Mouse (Mus musculus) G1E (cell line): ENCODE data around the gene 9030624G23Rik. TPM values are rescaled to one million over a fixed set of nuclear protein-coding genes. Genes with fewer than 3 reads are reported as not detected.
"Not testable (repeated sequence)": the region's sequence is repeated elsewhere in the genome, so short reads cannot be mapped to it uniquely, and the experiment has no call there.

Source experiments
- ATAC-seq: 2 replicates; pipeline ENCODE4 v1.8.0; 2016; ENCODE audit warnings: mild to moderate bottlenecking; ENCODE audit not compliant: insufficient number of reproducible peaks, poor library complexity, low FRiP score, severe bottlenecking; ENCODE audit errors: extremely low read depth
- DNase-seq: peaks from one replicate; pipeline ENCODE4 v3.0.0; 2012; ENCODE audit warnings: low spot score
- H3K27me3 ChIP-seq: 2 replicates; pipeline ENCODE4 v1.6.1; 2012; ENCODE audit warnings: mild to moderate bottlenecking, low read length, inconsistent platforms; ENCODE audit not compliant: insufficient read depth
- H3K36me3 ChIP-seq: replicated peaks from 2 replicates; pipeline ENCODE3; 2012; ENCODE audit warnings: mild to moderate bottlenecking, inconsistent platforms
- H3K4me1 ChIP-seq: 2 replicates; pipeline ENCODE4 v1.6.1; 2012; ENCODE audit warnings: low read depth, low read length, inconsistent platforms, mixed read lengths; ENCODE audit not compliant: insufficient read depth
- H3K4me3 ChIP-seq: 2 replicates; pipeline ENCODE4 v1.5.1; 2012; ENCODE audit warnings: low read depth, mild to moderate bottlenecking, inconsistent platforms, low read length, moderate library complexity, mixed read lengths
- H3K9me3 ChIP-seq: replicated peaks from 2 replicates; pipeline ENCODE4 v1.6.1; 2012; ENCODE audit warnings: inconsistent platforms
- polyA plus RNA-seq: library from polyadenylated mRNA; stranded (reverse); fragments of >175 nt; gene quantifications from 2 replicates; pipeline ENCODE4 v1.2.3, GENCODE M21; 2012
- total RNA-seq, 2 experiments: library from RNA; stranded (forward) in 1 of 2; stranded (reverse) in 1 of 2; fragments of 200-1000 nt in 1 of 2; fragments of >200 nt in 1 of 2; fragmentation: Nextera tagmentation in 1 of 2; gene quantifications; 2 replicates each; pipeline ENCODE4 v1.2.3; 2014 to 2017

The 9030624G23Rik gene
- not detected in 2 replicates for total RNA-seq (2014; fragmentation: Nextera tagmentation)
- total RNA-seq (2017), result 0.05 TPM in 1 of 2 replicates, not detected in the other
- not detected in 2 replicates for polyA plus RNA-seq

GRCm38 (mm10) chr12:24097108-24097520, at the start of gene 9030624G23Rik:
Gene 9030624G23Rik (minus strand): TSS chr12:24097246.
- not testable (repeated sequence) for H3K4me3 ChIP-seq, H3K36me3 ChIP-seq, H3K9me3 ChIP-seq, H3K4me1 ChIP-seq, DNase-seq, H3K27me3 ChIP-seq, ATAC-seq

GRCm38 (mm10) chr12:24083096-24083495, 13.9 kb downstream of the 9030624G23Rik start:
- H3K4me1 ChIP-seq, H3K27me3 ChIP-seq, H3K9me3 ChIP-seq, ATAC-seq, H3K4me3 ChIP-seq, H3K36me3 ChIP-seq, DNase-seq: not testable (repeated sequence)
